Mouse (Mus musculus) cortical plate, adult 2 months (tissue): ENCODE measurements at regions not wholly inside any gene's neighbourhood (a gene's known extent, or its start where the extent isn't known, plus 50 kb on each side); places are given as distances from the start of the nearest gene placed in this dataset.

ENCODE experiments used
- H3K27ac ChIP-seq: fragments of 200-500 bp; 2 replicates; pipeline ENCODE4 v1.5.1; 2012; ENCODE audit warnings: low read length, control low read depth, inconsistent platforms; ENCODE audit not compliant: insufficient read depth
- H3K4me1 ChIP-seq: fragments of 200-500 bp; 2 replicates; pipeline ENCODE4 v1.6.1; 2011; ENCODE audit warnings: low read length; ENCODE audit not compliant: control insufficient read depth, insufficient read depth
- H3K4me3 ChIP-seq: fragments of 200-500 bp; 2 replicates; pipeline ENCODE4 v1.5.1; 2011; ENCODE audit warnings: mild to moderate bottlenecking, low read length, control low read depth; ENCODE audit not compliant: insufficient read depth
- CTCF ChIP-seq: fragments of 200-500 bp; IDR thresholded peaks from 2 replicates; pipeline ENCODE4 v1.5.1; 2011; ENCODE audit warnings: mild to moderate bottlenecking, control low read depth, low read length; ENCODE audit not compliant: insufficient read depth; ENCODE audit errors: extremely low read depth
- POLR2A ChIP-seq: fragments of 200-500 bp; IDR thresholded peaks from 2 replicates; pipeline ENCODE4 v1.6.1; 2011; ENCODE audit warnings: mild to moderate bottlenecking, low read length, control low read depth; ENCODE audit not compliant: insufficient read depth; ENCODE audit errors: extremely low read depth

DNA sequence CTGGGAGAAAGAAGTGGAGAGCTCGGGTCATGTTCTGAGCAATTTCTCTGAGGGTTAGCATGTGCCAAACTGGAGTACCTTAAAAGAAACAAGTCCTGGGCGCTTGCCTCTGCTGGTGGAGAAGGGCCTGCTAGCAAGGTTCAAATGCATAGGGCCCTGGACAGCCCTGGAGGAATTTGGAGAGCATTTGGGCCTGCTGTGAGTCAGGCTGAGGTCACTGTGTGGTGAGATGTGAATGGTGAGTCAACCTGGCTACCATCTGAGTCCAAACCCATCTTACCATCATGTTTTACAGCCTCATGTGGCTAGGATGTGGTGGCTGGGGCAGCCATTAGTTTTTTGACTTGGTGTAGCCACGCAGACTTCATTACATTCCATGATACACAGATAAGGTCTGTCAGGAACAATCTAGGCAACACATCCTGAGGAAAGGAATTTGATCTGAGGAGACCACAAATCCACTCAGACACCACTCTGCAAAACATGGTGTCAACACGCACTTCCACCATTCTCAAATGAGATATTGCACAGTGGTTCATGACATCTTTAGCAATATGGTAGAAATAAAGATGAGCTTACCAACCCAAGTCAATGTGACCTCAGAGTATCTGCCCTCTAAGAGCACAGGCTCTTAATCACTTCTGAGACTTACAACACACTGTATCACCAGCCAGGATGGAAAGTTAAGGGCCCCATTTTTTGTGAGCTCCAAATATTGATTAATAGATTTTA, 83.1 kb downstream of the Thbs2 start:
- H3K4me1 ChIP-seq, result no peaks in the 10 kb centered on the region
- TF ChIP-seq POLR2A (no peak), CTCF (no peak)
- no peak overlapping the region for H3K27ac ChIP-seq
- no peak overlapping the region for H3K4me3 ChIP-seq

DNA sequence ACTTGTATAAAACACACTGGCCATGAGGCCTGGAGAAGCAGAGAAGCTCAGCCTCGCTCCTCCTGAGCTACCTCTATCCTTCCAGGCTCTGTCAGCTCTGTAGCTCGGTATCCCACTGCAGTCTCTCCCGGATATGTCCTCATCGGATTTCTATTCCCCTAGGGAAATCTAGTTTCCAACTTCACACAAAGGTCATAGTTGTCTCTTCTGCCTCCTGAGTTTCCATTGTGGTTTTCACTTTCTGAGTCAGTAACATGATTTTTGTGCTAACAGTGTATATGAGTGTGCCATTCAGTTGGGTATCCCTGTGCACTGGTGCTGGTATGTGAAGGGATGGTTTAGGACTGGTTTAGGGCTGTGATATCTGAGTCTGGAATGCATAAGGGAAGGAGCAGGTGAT, 85.2 kb downstream of the Thbs2 start:
- TF ChIP-seq CTCF, result no peak
- TF ChIP-seq POLR2A, result no peak
- Histone ChIP-seq H3K4me1 (no peaks in the 10 kb centered on the region), H3K27ac (no peak overlapping the region), H3K4me3 (no peak overlapping the region)

- H3K27ac ChIP-seq, result no peak overlapping the region
- TF ChIP-seq POLR2A (no peak), CTCF (no peak)
- no peak overlapping the region for H3K4me3 ChIP-seq
- no peaks in the 10 kb centered on the region for H3K4me1 ChIP-seq
Observed at GRCm38 (mm10) chr17:14606356-14606989, 87.6 kb downstream of the Thbs2 start.

DNA sequence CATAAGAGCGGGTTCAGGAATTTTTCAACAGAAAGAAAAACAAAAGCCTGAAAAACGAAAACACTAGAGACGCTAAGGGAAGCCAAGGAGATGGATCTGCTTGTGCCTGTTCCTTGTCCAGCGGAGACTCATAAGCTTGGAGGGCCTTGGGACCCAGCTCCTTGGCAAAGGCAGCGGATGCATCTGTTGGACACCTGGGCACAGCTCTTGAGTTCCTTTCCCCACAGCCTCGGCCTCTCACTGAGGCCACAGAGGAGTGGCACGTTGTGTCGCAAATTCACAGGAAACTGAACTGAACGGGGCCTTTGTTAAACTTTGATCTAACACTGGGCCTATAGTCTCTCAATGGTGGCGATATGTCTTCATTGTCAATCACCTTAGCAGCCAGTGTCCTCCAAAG, 94.4 kb downstream of the Thbs2 start:
- Histone ChIP-seq H3K4me3 (no peak overlapping the region), H3K4me1 (peaks cover 2% of the 10 kb centered on the region; the same call in 1 of the 2 replicates), H3K27ac (no peak overlapping the region)
- TF ChIP-seq CTCF, result no peak
- TF ChIP-seq POLR2A, result no peak

DNA sequence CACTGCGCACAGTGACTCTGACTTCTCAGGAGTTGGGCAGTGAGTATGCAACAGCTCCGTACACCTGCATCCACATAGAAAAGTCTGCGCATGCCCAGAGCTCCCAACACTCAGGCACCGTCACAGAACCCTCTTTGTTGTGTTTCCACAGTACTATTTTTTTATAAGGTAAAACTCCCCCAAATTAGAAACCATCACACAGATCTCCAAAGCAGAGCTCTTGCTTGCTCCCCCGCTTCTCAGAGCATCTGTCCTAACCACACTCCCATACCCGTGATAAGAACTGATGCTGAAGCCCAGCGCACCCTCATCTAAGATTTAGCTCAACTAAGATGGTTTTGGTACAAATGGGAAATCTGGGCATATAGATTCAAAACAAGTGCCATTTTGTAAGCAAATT, 97.6 kb downstream of the Thbs2 start:
- Histone ChIP-seq H3K4me1 (peaks cover 2% of the 10 kb centered on the region; the same call in 1 of the 2 replicates), H3K27ac (no peak overlapping the region), H3K4me3 (no peak overlapping the region)
- TF ChIP-seq POLR2A, result no peak
- TF ChIP-seq CTCF, result no peak

GRCm38 (mm10) chr17:14595525-14595924, 98.5 kb downstream of the Thbs2 start:
- Histone ChIP-seq H3K4me1 (peaks cover 2% of the 10 kb centered on the region; the same call in 1 of the 2 replicates), H3K27ac (no peak overlapping the region), H3K4me3 (no peak overlapping the region)
- no peak for TF ChIP-seq CTCF
- no peak for TF ChIP-seq POLR2A

GRCm38 (mm10) chr17:14588086-14588817, 105.8 kb downstream of the Thbs2 start:
- H3K27ac ChIP-seq, result no peak overlapping the region
- H3K4me3 ChIP-seq, result no peak overlapping the region
- no peaks in the 10 kb centered on the region for H3K4me1 ChIP-seq
- TF ChIP-seq POLR2A (no peak), CTCF (no peak)

DNA sequence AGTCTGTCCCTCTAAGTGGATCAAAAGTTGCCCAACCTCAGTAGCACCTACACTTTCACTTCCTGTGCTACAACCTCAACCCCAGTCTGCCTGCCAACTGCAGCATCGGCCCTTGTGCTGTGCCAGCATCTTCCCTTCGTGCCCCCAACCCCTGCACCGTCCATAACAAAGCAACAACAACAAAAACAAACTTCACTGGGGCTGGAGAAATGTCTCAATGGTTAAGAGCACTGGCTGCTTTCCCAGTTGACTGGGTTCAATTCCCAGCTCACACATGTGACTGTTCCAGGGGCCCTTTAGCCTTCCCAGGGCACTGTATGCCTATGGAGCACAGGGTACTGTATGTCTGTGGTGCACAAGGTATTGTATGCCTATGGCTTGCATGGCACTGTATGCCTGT, 114.4 kb downstream of the Thbs2 start:
- Histone ChIP-seq H3K4me1 (no peaks in the 10 kb centered on the region), H3K4me3 (no peak overlapping the region), H3K27ac (no peak overlapping the region)
- TF ChIP-seq POLR2A (no peak), CTCF (no peak)

GRCm38 (mm10) chr17:14578721-14579120, 115.3 kb downstream of the Thbs2 start:
- no peak overlapping the region for H3K4me3 ChIP-seq
- no peak overlapping the region for H3K27ac ChIP-seq
- H3K4me1 ChIP-seq, result no peaks in the 10 kb centered on the region
- TF ChIP-seq CTCF, result no peak
- TF ChIP-seq POLR2A, result no peak
